ENCODE assay signal across 31 mouse cellular contexts in genomic region chr14:87749068-87749467, GRCm38 (mm10).
A peak's percentile ranks its signal among the peaks of the same experiment; 100 is the strongest.
DNase-seq lines count a peak whose midpoint lies in the region; ATAC-seq and TF ChIP-seq lines count a peak whose summit lies in the region.
"Had no signal": no experiment of that assay in that cellular context is flagged by ENCODE, and none has a peak within 500 bp of the region (broad histone marks: within the 10 kb centered on the region; RNA-seq: fewer than 3 reads in every experiment).

No protein-coding gene starts in this region.

- TF ChIP-seq CTCF in hindbrain, postnatal 0 days (IDR thresholded peaks at IDR 0.05; ENCODE audit: low read depth): no peak

- H3K27ac ChIP-seq in forebrain, embryonic 12.5 days: no peak overlapping the region
- H3K27ac ChIP-seq in forebrain, embryonic 10.5 days: no peak overlapping the region
- no peak overlapping the region for H3K27ac ChIP-seq in hindbrain, postnatal 0 days
- no peak overlapping the region for H3K27ac ChIP-seq in hindbrain, embryonic 12.5 days
- H3K27ac ChIP-seq in forebrain, embryonic 16.5 days (ENCODE audit: low read length): no peak overlapping the region
- H3K27ac ChIP-seq in midbrain, embryonic 16.5 days (ENCODE audit: low read length): no peak overlapping the region
- no peak overlapping the region for H3K27ac ChIP-seq in kidney, embryonic 15.5 days
- H3K27ac ChIP-seq: embryonic facial prominence, embryonic 13.5 days; liver, embryonic 14.5 days; midbrain, embryonic 12.5 days; neural tube, embryonic 13.5 days; stomach, postnatal 0 days had no signal

- DNase-seq in forebrain, embryonic 10.5 days (ENCODE audit: extremely low spot score, low spot score): no peak
- DNase-seq in hindbrain, postnatal 0 days (ENCODE audit: low spot score): peak; percentile 35
- DNase-seq in spleen, adult 12 weeks (ENCODE audit: low spot score): no peak
- DNase-seq: adrenal gland, adult 8-10 months; cerebellum, adult 8-10 months; cerebellum, postnatal 36 days; embryo, embryonic 11 days; gastrocnemius, postnatal 14 days; heart, postnatal 14 days; kidney, adult 9 months; kidney, postnatal 14 days; liver; lung, embryonic 14.5 days; lung, postnatal 14 days; retina, postnatal 1 day; thymus, adult 18-20 months; thymus, postnatal 36 days had no signal

- no peaks in the 10 kb centered on the region for H3K9me3 ChIP-seq in forebrain, embryonic 12.5 days
- H3K9me3 ChIP-seq in forebrain, embryonic 10.5 days: no peaks in the 10 kb centered on the region
- H3K9me3 ChIP-seq in hindbrain, postnatal 0 days (ENCODE audit: low read length): no peaks in the 10 kb centered on the region
- no peaks in the 10 kb centered on the region for H3K9me3 ChIP-seq in hindbrain, embryonic 12.5 days (replicated peaks)
- no peaks in the 10 kb centered on the region for H3K9me3 ChIP-seq in forebrain, embryonic 16.5 days (ENCODE audit: control insufficient read depth, low read length)
- H3K9me3 ChIP-seq in midbrain, embryonic 16.5 days (replicated peaks; ENCODE audit: control insufficient read depth, low read length, poor library complexity, severe bottlenecking): no peaks in the 10 kb centered on the region
- H3K9me3 ChIP-seq in kidney, embryonic 15.5 days (replicated peaks): no peaks in the 10 kb centered on the region
- H3K9me3 ChIP-seq: embryonic facial prominence, embryonic 13.5 days; midbrain, embryonic 12.5 days; neural tube, embryonic 13.5 days had no signal

- no peak overlapping the region for H3K9ac ChIP-seq in forebrain, embryonic 12.5 days
- no peak overlapping the region for H3K9ac ChIP-seq in hindbrain, postnatal 0 days (replicated peaks; ENCODE audit: low read length)
- H3K9ac ChIP-seq in hindbrain, embryonic 12.5 days: no peak overlapping the region
- H3K9ac ChIP-seq in forebrain, embryonic 16.5 days (replicated peaks; ENCODE audit: low read depth, low read length): no peak overlapping the region
- H3K9ac ChIP-seq in midbrain, embryonic 16.5 days (ENCODE audit: low read depth, low read length): no peak overlapping the region
- no peak overlapping the region for H3K9ac ChIP-seq in kidney, embryonic 15.5 days
- H3K9ac ChIP-seq: embryonic facial prominence, embryonic 13.5 days; liver, embryonic 14.5 days; lung, embryonic 14.5 days; midbrain, embryonic 12.5 days; neural tube, embryonic 13.5 days had no signal

- H3K36me3 ChIP-seq in forebrain, embryonic 12.5 days (replicated peaks): no peaks in the 10 kb centered on the region
- H3K36me3 ChIP-seq in forebrain, embryonic 10.5 days (replicated peaks): no peaks in the 10 kb centered on the region
- H3K36me3 ChIP-seq in hindbrain, postnatal 0 days (ENCODE audit: insufficient read depth, low read length): no peaks in the 10 kb centered on the region
- no peaks in the 10 kb centered on the region for H3K36me3 ChIP-seq in hindbrain, embryonic 12.5 days
- H3K36me3 ChIP-seq in forebrain, embryonic 16.5 days (ENCODE audit: control insufficient read depth, insufficient read depth): no peaks in the 10 kb centered on the region
- no peaks in the 10 kb centered on the region for H3K36me3 ChIP-seq in midbrain, embryonic 16.5 days (ENCODE audit: control insufficient read depth, insufficient read depth, low read length)
- no peaks in the 10 kb centered on the region for H3K36me3 ChIP-seq in kidney, embryonic 15.5 days
- H3K36me3 ChIP-seq: embryonic facial prominence, embryonic 13.5 days; G1E; midbrain, embryonic 12.5 days; neural tube, embryonic 13.5 days had no signal

- peak; percentile 68 for ATAC-seq in forebrain, embryonic 12.5 days (ENCODE audit: low FRiP score)
- peak; percentile 49; the same call in 1 of the 2 replicates for ATAC-seq in hindbrain, postnatal 0 days
- ATAC-seq in hindbrain, embryonic 12.5 days (ENCODE audit: low FRiP score): no peak
- ATAC-seq in forebrain, embryonic 16.5 days: peak; percentile 72
- peak; percentile 40 for ATAC-seq in midbrain, embryonic 16.5 days
- no peak for ATAC-seq in kidney, embryonic 15.5 days (replicated peaks; ENCODE audit: low FRiP score)
- ATAC-seq: intestine, embryonic 16.5 days had no signal

- H3K4me3 ChIP-seq in forebrain, embryonic 12.5 days (replicated peaks): no peak overlapping the region
- H3K4me3 ChIP-seq in forebrain, embryonic 10.5 days: no peak overlapping the region
- no peak overlapping the region for H3K4me3 ChIP-seq in hindbrain, postnatal 0 days (ENCODE audit: low read length)
- no peak overlapping the region for H3K4me3 ChIP-seq in hindbrain, embryonic 12.5 days
- H3K4me3 ChIP-seq in forebrain, embryonic 16.5 days (replicated peaks; ENCODE audit: low read length): no peak overlapping the region
- no peak overlapping the region for H3K4me3 ChIP-seq in midbrain, embryonic 16.5 days (ENCODE audit: low read depth, low read length)
- H3K4me3 ChIP-seq in kidney, embryonic 15.5 days (replicated peaks): no peak overlapping the region
- H3K4me3 ChIP-seq: embryonic facial prominence, embryonic 13.5 days; erythroblast, embryonic 14.5 days; midbrain, embryonic 12.5 days; myocyte; neural tube, embryonic 13.5 days had no signal

- no peak overlapping the region for H3K4me2 ChIP-seq in forebrain, embryonic 12.5 days
- no peak overlapping the region for H3K4me2 ChIP-seq in hindbrain, postnatal 0 days (ENCODE audit: low read depth, low read length)
- H3K4me2 ChIP-seq in hindbrain, embryonic 12.5 days (replicated peaks): no peak overlapping the region
- H3K4me2 ChIP-seq in forebrain, embryonic 16.5 days (ENCODE audit: low read length): no peak overlapping the region
- H3K4me2 ChIP-seq in midbrain, embryonic 16.5 days (ENCODE audit: low read length): no peak overlapping the region
- H3K4me2 ChIP-seq in kidney, embryonic 15.5 days: no peak overlapping the region
- H3K4me2 ChIP-seq: embryonic facial prominence, embryonic 13.5 days; lung, embryonic 14.5 days; midbrain, embryonic 12.5 days; neural tube, embryonic 13.5 days had no signal

- H3K4me1 ChIP-seq in forebrain, embryonic 12.5 days: 0 out of 2 replicates have a peak, but pooled peaks cover 4% of the 10 kb centered on the region
- peaks cover 14% of the 10 kb centered on the region for H3K4me1 ChIP-seq in forebrain, embryonic 10.5 days
- peaks cover 3% of the 10 kb centered on the region; the same call in 1 of the 2 replicates for H3K4me1 ChIP-seq in hindbrain, postnatal 0 days (ENCODE audit: insufficient read depth, low read length)
- H3K4me1 ChIP-seq in hindbrain, embryonic 12.5 days: no peaks in the 10 kb centered on the region
- H3K4me1 ChIP-seq in forebrain, embryonic 16.5 days (replicated peaks; ENCODE audit: control insufficient read depth, insufficient read depth, low read length): 0 out of 2 replicates have a peak, but pooled peaks cover 5% of the 10 kb centered on the region
- H3K4me1 ChIP-seq in midbrain, embryonic 16.5 days (ENCODE audit: control insufficient read depth, insufficient read depth, low read length): 0 out of 2 replicates have a peak, but pooled peaks cover 4% of the 10 kb centered on the region
- H3K4me1 ChIP-seq in kidney, embryonic 15.5 days: no peaks in the 10 kb centered on the region
- H3K4me1 ChIP-seq: embryonic facial prominence, embryonic 13.5 days; neural tube, embryonic 13.5 days had no signal

- no peaks in the 10 kb centered on the region for H3K27me3 ChIP-seq in forebrain, embryonic 12.5 days
- no peaks in the 10 kb centered on the region for H3K27me3 ChIP-seq in forebrain, embryonic 10.5 days (ENCODE audit: poor library complexity, severe bottlenecking)
- H3K27me3 ChIP-seq in hindbrain, postnatal 0 days (ENCODE audit: insufficient read depth, low read length): no peaks in the 10 kb centered on the region
- no peaks in the 10 kb centered on the region for H3K27me3 ChIP-seq in hindbrain, embryonic 12.5 days
- H3K27me3 ChIP-seq in forebrain, embryonic 16.5 days (replicated peaks; ENCODE audit: control insufficient read depth, insufficient read depth, low read length): no peaks in the 10 kb centered on the region
- no peaks in the 10 kb centered on the region for H3K27me3 ChIP-seq in midbrain, embryonic 16.5 days (ENCODE audit: control insufficient read depth, insufficient read depth, low read depth, low read length)
- H3K27me3 ChIP-seq in kidney, embryonic 15.5 days: no peaks in the 10 kb centered on the region
- H3K27me3 ChIP-seq: embryonic facial prominence, embryonic 13.5 days; midbrain, embryonic 12.5 days; neural tube, embryonic 13.5 days had no signal

- 19% methylated on average over 3 of the region's 3 CpGs for WGBS in forebrain, embryonic 12.5 days
- 51% methylated on average over 3 of the region's 3 CpGs for WGBS in forebrain, embryonic 10.5 days
- WGBS in hindbrain, postnatal 0 days: 23% methylated on average over 3 of the region's 3 CpGs
- 62% methylated on average over 3 of the region's 3 CpGs for WGBS in hindbrain, embryonic 12.5 days
- WGBS in forebrain, embryonic 16.5 days: 4% methylated on average over 3 of the region's 3 CpGs
- WGBS in midbrain, embryonic 16.5 days: 13% methylated on average over 3 of the region's 3 CpGs
- WGBS in kidney, embryonic 15.5 days: 80% methylated on average over 3 of the region's 3 CpGs

Comparison
In these comparisons a context has a peak if more than half of its experiments do, and no peak if none do; other contexts are left out.
1. ATAC-seq: peak in forebrain, embryonic 12.5 days (single experiment), hindbrain, postnatal 0 days (single experiment), forebrain, embryonic 16.5 days (single experiment) and midbrain, embryonic 16.5 days (single experiment); none in hindbrain, embryonic 12.5 days (single experiment) and kidney, embryonic 15.5 days (single experiment).